9 mouse cellular contexts compared by ENCODE assay signal in the genomic region with DNA sequence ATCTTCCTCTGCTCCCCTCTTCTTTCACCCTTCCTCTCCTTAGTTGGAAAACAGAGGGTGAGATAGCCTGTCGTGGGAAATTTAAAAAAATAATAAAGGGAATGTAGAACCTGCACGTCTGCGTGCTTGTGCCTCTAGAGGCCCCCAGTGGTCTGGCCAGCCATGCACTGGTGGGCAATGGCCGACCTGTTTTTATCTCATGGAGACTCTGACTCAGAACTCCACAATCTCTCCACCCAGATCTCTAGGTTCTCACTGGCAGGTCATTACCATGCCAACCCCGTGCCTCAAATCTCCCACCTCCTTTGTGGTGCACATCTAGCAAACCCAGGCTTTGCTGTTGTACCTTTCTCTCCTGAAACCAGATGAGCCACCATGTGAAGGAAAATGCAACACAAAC. TPM values are rescaled to one million over a fixed set of nuclear protein-coding genes. Genes with fewer than 3 reads are reported as not detected.
DNase-seq lines count a peak whose midpoint lies in the region; ATAC-seq and TF ChIP-seq lines count a peak whose summit lies in the region.
"Had no signal": no experiment of that assay in that cellular context is flagged by ENCODE, and none has a peak within 500 bp of the region (broad histone marks: within the 10 kb centered on the region; RNA-seq: fewer than 3 reads in every experiment).

No protein-coding gene starts in this region.

- no peaks in the 10 kb centered on the region for H3K36me3 ChIP-seq in hindbrain, embryonic 13.5 days
- no peaks in the 10 kb centered on the region for H3K36me3 ChIP-seq in hindbrain, embryonic 10.5 days
- no peaks in the 10 kb centered on the region for H3K36me3 ChIP-seq in liver, embryonic 12.5 days

- no peak overlapping the region for H3K9ac ChIP-seq in hindbrain, embryonic 13.5 days
- H3K9ac ChIP-seq in liver, embryonic 12.5 days: peak overlapping the region; percentile 42; the same call in 1 of the 2 replicates

- DNase-seq in hindbrain, embryonic 10.5 days (ENCODE audit: low spot score): no peak
- peak; percentile 26 for DNase-seq in CD4-positive, CD25-positive, alpha-beta regulatory T cell, adult 2 months (ENCODE audit: low read depth, low spot score)
- DNase-seq in gastrocnemius, adult 2 months: no peak
- DNase-seq in right cerebral cortex, postnatal 10 days (ENCODE audit: low spot score in 2 of 2): no peak
- no peak for DNase-seq in left cerebral cortex, postnatal 10 days (ENCODE audit: extremely low spot score in 1 of 2, low spot score in 2 of 2)
- DNase-seq: cerebellum, adult 2 months had no signal

- peak overlapping the region; percentile 30 for H3K4me2 ChIP-seq in hindbrain, embryonic 13.5 days
- peak overlapping the region; percentile 60 for H3K4me2 ChIP-seq in liver, embryonic 12.5 days

- H3K4me3 ChIP-seq in hindbrain, embryonic 13.5 days: no peak overlapping the region
- H3K4me3 ChIP-seq in hindbrain, embryonic 10.5 days: no peak overlapping the region
- H3K4me3 ChIP-seq in bone marrow, adult 2 months (replicated peaks; ENCODE audit: control insufficient read depth, low read depth, low read length): peak overlapping the region; percentile 18
- peak overlapping the region; percentile 47 for H3K4me3 ChIP-seq in liver, embryonic 12.5 days
- H3K4me3 ChIP-seq in gastrocnemius, adult 2 months: no peak overlapping the region

- no peaks in the 10 kb centered on the region for H3K9me3 ChIP-seq in hindbrain, embryonic 13.5 days
- H3K9me3 ChIP-seq in hindbrain, embryonic 10.5 days: 0 out of 2 replicates have a peak, but pooled peaks cover 2% of the 10 kb centered on the region
- H3K9me3 ChIP-seq in liver, embryonic 12.5 days (replicated peaks): no peaks in the 10 kb centered on the region

- TF ChIP-seq POLR2A in bone marrow, adult 2 months (IDR thresholded peaks at IDR 0.05; ENCODE audit: borderline replicate concordance, control insufficient read depth, low read depth, low read length): no peak

- 24% methylated on average over 5 of the region's 5 CpGs for WGBS in hindbrain, embryonic 13.5 days
- WGBS in hindbrain, embryonic 10.5 days: 32% methylated on average over 5 of the region's 5 CpGs
- 9% methylated on average over 5 of the region's 5 CpGs for WGBS in bone marrow, adult 2 months
- 12% methylated on average over 5 of the region's 5 CpGs for WGBS in liver, embryonic 12.5 days (ENCODE audit: insufficient replicate concordance)

- H3K27ac ChIP-seq in hindbrain, embryonic 13.5 days: no peak overlapping the region
- H3K27ac ChIP-seq in hindbrain, embryonic 10.5 days: no peak overlapping the region
- H3K27ac ChIP-seq in bone marrow, adult 2 months (ENCODE audit: control insufficient read depth, insufficient read depth, low read depth, low read length, poor library complexity): no peak overlapping the region
- no peak overlapping the region for H3K27ac ChIP-seq in liver, embryonic 12.5 days
- H3K27ac ChIP-seq in gastrocnemius, adult 2 months: no peak overlapping the region

- H3K27me3 ChIP-seq in hindbrain, embryonic 13.5 days: no peaks in the 10 kb centered on the region
- H3K27me3 ChIP-seq in hindbrain, embryonic 10.5 days (ENCODE audit: insufficient read depth, poor library complexity, severe bottlenecking): no peaks in the 10 kb centered on the region
- H3K27me3 ChIP-seq in liver, embryonic 12.5 days (replicated peaks): no peaks in the 10 kb centered on the region

- no peaks in the 10 kb centered on the region for H3K4me1 ChIP-seq in hindbrain, embryonic 13.5 days (replicated peaks)
- no peaks in the 10 kb centered on the region for H3K4me1 ChIP-seq in hindbrain, embryonic 10.5 days (replicated peaks)
- no peaks in the 10 kb centered on the region for H3K4me1 ChIP-seq in bone marrow, adult 2 months (ENCODE audit: control insufficient read depth, insufficient read depth, low read length)
- peaks cover 6% of the 10 kb centered on the region; the same call in 1 of the 2 replicates for H3K4me1 ChIP-seq in liver, embryonic 12.5 days

- ATAC-seq in hindbrain, embryonic 13.5 days (ENCODE audit: low FRiP score): no peak
- ATAC-seq in liver, embryonic 12.5 days: peak; percentile 72

- TF ChIP-seq CTCF in bone marrow, adult 2 months (IDR thresholded peaks at IDR 0.05; ENCODE audit: control insufficient read depth, insufficient read depth, low read length): no peak
- TF ChIP-seq CTCF in gastrocnemius, adult 2 months (IDR thresholded peaks at IDR 0.05): no peak

- intact Hi-C loops in gastrocnemius, adult 2 months (cut with DNase I): no loop called here
- intact Hi-C loops in left cerebral cortex, postnatal 10 days (cut with DNase I): no loop called here

RNA-seq across cellular contexts. Expression of a gene that starts 21.3 kb away (rescaled TPM):
- 0.35 and 0.39 TPM in 2 replicates for polyA plus RNA-seq in hindbrain, embryonic 13.5 days (2015; fragmentation: Nextera tagmentation; extraction: Ambion mirVana)
- 0.15 and 0.29 TPM in 2 replicates for polyA plus RNA-seq in hindbrain, embryonic 10.5 days (2016; fragmentation: Nextera tagmentation; extraction: Ambion mirVana)
- 1.1 TPM in 1 of 2 replicates, not detected in the other for polyA plus RNA-seq in bone marrow, adult 2 months (2011; ENCODE audit: insufficient read depth, insufficient read length, low replicate concordance, missing spikeins)
- polyA plus RNA-seq in liver, embryonic 12.5 days (2016; fragmentation: Nextera tagmentation; extraction: Ambion mirVana): 0.08 TPM in 1 of 2 replicates, not detected in the other
- not detected for total RNA-seq in gastrocnemius, adult 2 months (2021)
- total RNA-seq in left cerebral cortex, postnatal 10 days (2021): 1 to 10 TPM; 1.4 to 1.7 TPM

RNA-seq across cellular contexts. Expression of a gene that starts 22.5 kb away (rescaled TPM):
- polyA plus RNA-seq in hindbrain, embryonic 13.5 days (2015; fragmentation: Nextera tagmentation; extraction: Ambion mirVana): 481 and 487 TPM in 2 replicates
- 423 and 441 TPM in 2 replicates for polyA plus RNA-seq in hindbrain, embryonic 10.5 days (2016; fragmentation: Nextera tagmentation; extraction: Ambion mirVana)
- 372 and 377 TPM in 2 replicates for polyA plus RNA-seq in bone marrow, adult 2 months (2011; ENCODE audit: insufficient read depth, insufficient read length, low replicate concordance, missing spikeins)
- polyA plus RNA-seq in liver, embryonic 12.5 days (2016; fragmentation: Nextera tagmentation; extraction: Ambion mirVana): 295 and 296 TPM in 2 replicates
- 1,000 to 10,000 TPM in 1 of 2 experiments, 100 to 1,000 TPM in 1; 931 to 1,252 TPM for total RNA-seq in gastrocnemius, adult 2 months (2021)
- 100 to 1,000 TPM; 531 to 541 TPM for total RNA-seq in left cerebral cortex, postnatal 10 days (2021)

RNA-seq across cellular contexts. Expression of a gene that starts 35.0 kb away (rescaled TPM):
- polyA plus RNA-seq in hindbrain, embryonic 13.5 days (2015; fragmentation: Nextera tagmentation; extraction: Ambion mirVana): 32.9 and 37.4 TPM in 2 replicates
- polyA plus RNA-seq in hindbrain, embryonic 10.5 days (2016; fragmentation: Nextera tagmentation; extraction: Ambion mirVana): 31.7 and 41.3 TPM in 2 replicates
- polyA plus RNA-seq in bone marrow, adult 2 months (2011; ENCODE audit: insufficient read depth, insufficient read length, low replicate concordance, missing spikeins): 12.2 and 42.0 TPM in 2 replicates
- polyA plus RNA-seq in liver, embryonic 12.5 days (2016; fragmentation: Nextera tagmentation; extraction: Ambion mirVana): 16.0 and 17.6 TPM in 2 replicates
- total RNA-seq in gastrocnemius, adult 2 months (2021): 10 to 100 TPM; 14.0 to 16.2 TPM
- 10 to 100 TPM; 34.5 to 37.9 TPM for total RNA-seq in left cerebral cortex, postnatal 10 days (2021)

RNA-seq across cellular contexts. Expression of a gene that starts 35.1 kb away (rescaled TPM):
- polyA plus RNA-seq in hindbrain, embryonic 13.5 days (2015; fragmentation: Nextera tagmentation; extraction: Ambion mirVana): 99.1 and 105 TPM in 2 replicates
- 148 and 168 TPM in 2 replicates for polyA plus RNA-seq in hindbrain, embryonic 10.5 days (2016; fragmentation: Nextera tagmentation; extraction: Ambion mirVana)
- 26.4 and 45.2 TPM in 2 replicates for polyA plus RNA-seq in bone marrow, adult 2 months (2011; ENCODE audit: insufficient read depth, insufficient read length, low replicate concordance, missing spikeins)
- 93.1 and 97.6 TPM in 2 replicates for polyA plus RNA-seq in liver, embryonic 12.5 days (2016; fragmentation: Nextera tagmentation; extraction: Ambion mirVana)
- total RNA-seq in gastrocnemius, adult 2 months (2021): 10 to 100 TPM; 20.8 to 22.1 TPM
- total RNA-seq in left cerebral cortex, postnatal 10 days (2021): 10 to 100 TPM; 54.8 to 63.6 TPM

RNA-seq across cellular contexts. Expression of a gene that starts 50.4 kb away (rescaled TPM):
- 47.1 and 49.9 TPM in 2 replicates for polyA plus RNA-seq in hindbrain, embryonic 13.5 days (2015; fragmentation: Nextera tagmentation; extraction: Ambion mirVana)
- polyA plus RNA-seq in hindbrain, embryonic 10.5 days (2016; fragmentation: Nextera tagmentation; extraction: Ambion mirVana): 79.6 and 80.4 TPM in 2 replicates
- 72.1 and 112 TPM in 2 replicates for polyA plus RNA-seq in bone marrow, adult 2 months (2011; ENCODE audit: insufficient read depth, insufficient read length, low replicate concordance, missing spikeins)
- 32.6 and 34.4 TPM in 2 replicates for polyA plus RNA-seq in liver, embryonic 12.5 days (2016; fragmentation: Nextera tagmentation; extraction: Ambion mirVana)
- total RNA-seq in gastrocnemius, adult 2 months (2021): 10 to 100 TPM; 16.0 to 20.2 TPM
- total RNA-seq in left cerebral cortex, postnatal 10 days (2021): 10 to 100 TPM; 48.2 to 60.9 TPM

Comparison
In these comparisons a context has a peak if more than half of its experiments do, and no peak if none do; other contexts are left out.
1. H3K4me3 ChIP-seq: peak in bone marrow, adult 2 months (single experiment) and liver, embryonic 12.5 days (single experiment); none in hindbrain, embryonic 13.5 days (single experiment), hindbrain, embryonic 10.5 days (single experiment) and gastrocnemius, adult 2 months (single experiment).